Mouse (Mus musculus) frontal cortex, postnatal 14 days (tissue): ENCODE data around the gene Rnf215.
A peak's percentile ranks its signal among the peaks of the same experiment; 100 is the strongest.
"Not testable (repeated sequence)": the region's sequence is repeated elsewhere in the genome, so short reads cannot be mapped to it uniquely, and the experiment has no call there.

ENCODE experiments used
- DNase-seq, 2 experiments: peaks; one replicate each; pipeline ENCODE4 v3.0.0; 2022; ENCODE audit warnings: low spot score in 2 of 2

Gene Rnf215

GRCm38 (mm10) chr11:4113496-4113895 lies 21.5 kb upstream of the Rnf215 start:
- no peak for DNase-seq

- no peak for DNase-seq
Observed at GRCm38 (mm10) chr11:4113970-4114369, 21.0 kb upstream of the Rnf215 start.

GRCm38 (mm10) chr11:4114541-4114940 lies 20.5 kb upstream of the Rnf215 start:
- not testable (repeated sequence) for DNase-seq

GRCm38 (mm10) chr11:4115407-4115806 lies 19.6 kb upstream of the Rnf215 start:
- DNase-seq, result no peak

- DNase-seq, result no peak
Observed at GRCm38 (mm10) chr11:4116458-4117141, 18.4 kb upstream of the Rnf215 start.

GRCm38 (mm10) chr11:4117372-4118071 lies 17.5 kb upstream of the Rnf215 start:
- no peak for DNase-seq

- DNase-seq, result peak in 1 of 2 experiments; percentile 64
Observed at GRCm38 (mm10) chr11:4118081-4118921, 16.7 kb upstream of the Rnf215 start.

- no peak for DNase-seq
Observed at GRCm38 (mm10) chr11:4119635-4120034, 15.4 kb upstream of the Rnf215 start.

- DNase-seq, result no peak
Observed at GRCm38 (mm10) chr11:4121691-4122090, 13.3 kb upstream of the Rnf215 start.

- no peak for DNase-seq
Observed at GRCm38 (mm10) chr11:4122226-4122625, 12.8 kb upstream of the Rnf215 start.

- DNase-seq, result no peak
Observed at GRCm38 (mm10) chr11:4122742-4123579, 12.0 kb upstream of the Rnf215 start, which contains the start of gene Sec14l2. Gene Sec14l2, minus strand, starts transcription at chr11:4123415.

GRCm38 (mm10) chr11:4123922-4124321 lies 11.1 kb upstream of the Rnf215 start:
- no peak for DNase-seq

- DNase-seq, result no peak
Observed at GRCm38 (mm10) chr11:4127059-4127458, 7.9 kb upstream of the Rnf215 start.

- DNase-seq, result not testable (repeated sequence)
Observed at GRCm38 (mm10) chr11:4128461-4128860, 6.5 kb upstream of the Rnf215 start.

GRCm38 (mm10) chr11:4133450-4133849 lies 1.6 kb upstream of the Rnf215 start:
- no peak for DNase-seq

- no peak for DNase-seq
Observed at GRCm38 (mm10) chr11:4134400-4134799, 602 bp upstream of the Rnf215 start.

- DNase-seq, result no peak
Observed at GRCm38 (mm10) chr11:4138964-4139363, 4.0 kb downstream of the Rnf215 start.

- no peak for DNase-seq
Observed at GRCm38 (mm10) chr11:4141505-4141904, 6.5 kb downstream of the Rnf215 start.

- DNase-seq, result no peak
Observed at GRCm38 (mm10) chr11:4142352-4142751, 7.3 kb downstream of the Rnf215 start.

- no peak for DNase-seq
Observed at GRCm38 (mm10) chr11:4143281-4144062, 8.5 kb downstream of the Rnf215 start.

- DNase-seq, result no peak
Observed at GRCm38 (mm10) chr11:4146381-4146780, 11.4 kb downstream of the Rnf215 start.
